Mouse (Mus musculus) thymus, postnatal 14 days (tissue): ENCODE data around the gene Pknox2.

Experiments used
- DNase-seq: peaks from one replicate; pipeline ENCODE4 v3.0.0; 2021

The Pknox2 gene

GRCm38 (mm10) chr9:36976596-36977362 lies 170.4 kb downstream of the Pknox2 start:
- no peak for DNase-seq

- DNase-seq, result no peak
Measured at GRCm38 (mm10) chr9:36973486-36974227, 173.6 kb downstream of the Pknox2 start.

GRCm38 (mm10) chr9:36972089-36972488 lies 175.1 kb downstream of the Pknox2 start:
- no peak for DNase-seq

- DNase-seq, result no peak
Measured at GRCm38 (mm10) chr9:36971066-36971465, 176.1 kb downstream of the Pknox2 start.

- DNase-seq, result peak; percentile 81
Measured at GRCm38 (mm10) chr9:36970651-36971050, 176.6 kb downstream of the Pknox2 start.

GRCm38 (mm10) chr9:36969131-36969530 lies 178.1 kb downstream of the Pknox2 start:
- DNase-seq, result no peak

- DNase-seq, result peak; percentile 59
Measured at GRCm38 (mm10) chr9:36968713-36969112, 178.5 kb downstream of the Pknox2 start.

GRCm38 (mm10) chr9:36968236-36968635 lies 179.0 kb downstream of the Pknox2 start:
- no peak for DNase-seq

- DNase-seq, result peak; percentile 47
Measured at GRCm38 (mm10) chr9:36965720-36966119, 181.5 kb downstream of the Pknox2 start.

- no peak for DNase-seq
Measured at GRCm38 (mm10) chr9:36964230-36964629, 183.0 kb downstream of the Pknox2 start.

- DNase-seq, result no peak
Measured at GRCm38 (mm10) chr9:36963512-36963911, 183.7 kb downstream of the Pknox2 start.

- no peak for DNase-seq
Measured at GRCm38 (mm10) chr9:36961874-36962273, 185.3 kb downstream of the Pknox2 start.

GRCm38 (mm10) chr9:36961153-36961552 lies 186.1 kb downstream of the Pknox2 start:
- DNase-seq, result no peak

- DNase-seq, result no peak
Measured at GRCm38 (mm10) chr9:36951133-36951484, 196.1 kb downstream of the Pknox2 start.

GRCm38 (mm10) chr9:36950271-36951132 lies 196.7 kb downstream of the Pknox2 start:
- no peak for DNase-seq

GRCm38 (mm10) chr9:36948181-36948580 lies 199.0 kb downstream of the Pknox2 start:
- no peak for DNase-seq

GRCm38 (mm10) chr9:36947056-36947694 lies 200.0 kb downstream of the Pknox2 start:
- DNase-seq, result no peak

GRCm38 (mm10) chr9:36944843-36945242 lies 202.4 kb downstream of the Pknox2 start:
- DNase-seq, result no peak

GRCm38 (mm10) chr9:36942561-36942960 lies 204.6 kb downstream of the Pknox2 start:
- DNase-seq, result no peak

GRCm38 (mm10) chr9:36942131-36942530 lies 205.1 kb downstream of the Pknox2 start:
- no peak for DNase-seq

- no peak for DNase-seq
Measured at GRCm38 (mm10) chr9:36941565-36941964, 205.6 kb downstream of the Pknox2 start.

GRCm38 (mm10) chr9:36938601-36939078 lies 208.6 kb downstream of the Pknox2 start:
- no peak for DNase-seq
